Mouse (Mus musculus): ENCODE measurements around the gene Trim14.

DNA sequence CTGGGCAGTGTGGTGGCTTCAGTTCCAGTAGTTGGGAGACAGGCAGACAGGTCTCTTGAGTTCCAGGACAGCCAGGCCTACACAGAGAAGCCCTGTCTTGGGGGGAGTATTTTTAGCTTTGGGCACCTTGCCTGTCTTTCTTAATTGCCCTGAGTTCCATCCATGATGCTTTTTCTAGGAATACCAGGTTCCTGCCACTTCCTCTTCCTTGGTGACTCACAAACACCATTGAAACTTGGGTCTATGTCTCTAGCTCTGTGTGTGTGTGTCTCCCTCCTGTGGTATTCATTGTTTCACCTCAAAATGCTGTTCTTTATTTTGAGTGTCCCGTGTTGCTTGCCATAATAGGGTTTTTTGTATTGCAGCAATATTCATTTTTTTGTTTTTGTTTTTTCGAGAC, 77.5 kb downstream of the Trim14 start:
- TF ChIP-seq POLR2A (IDR thresholded peaks at IDR 0.05; ENCODE audit: low read depth, low read length): no peak
- TF ChIP-seq CTCF (IDR thresholded peaks at IDR 0.05; ENCODE audit: extremely low read depth, insufficient read length, insufficient replicate concordance, low read depth, low read length): no peak
